Mouse (Mus musculus): ENCODE data around the gene Cycs. TPM values are rescaled to one million over a fixed set of nuclear protein-coding genes. Genes with fewer than 3 reads are reported as not detected.

Gene Cycs
- polyA plus RNA-seq, 1 experiment from 2014 or later: 90.0 TPM

DNA sequence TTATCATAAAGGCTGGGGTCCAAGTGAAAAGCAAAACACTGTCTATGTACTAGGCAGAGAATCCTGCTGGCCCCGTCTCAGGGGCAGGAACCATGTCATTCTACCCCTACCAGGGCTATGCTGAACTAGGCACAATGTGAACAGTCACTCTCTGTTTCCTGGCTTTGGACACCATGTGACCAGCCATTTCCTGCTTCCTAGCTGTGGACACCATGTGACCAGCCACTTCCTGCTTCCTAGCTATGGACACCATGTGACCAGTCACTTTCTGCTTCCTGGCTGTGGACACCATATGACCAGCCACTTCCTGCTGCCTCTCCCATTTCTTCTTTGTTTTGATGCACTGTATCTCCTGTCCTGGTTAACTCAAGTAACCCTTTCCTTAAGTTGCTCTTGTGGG, 23.8 kb downstream of the Cycs start:
- Histone ChIP-seq H3K4me2 (no peak overlapping the region), H3K27me3 (replicated peaks) (no peaks in the 10 kb centered on the region), H3K4me1 (0 out of 2 replicates have a peak, but pooled peaks cover 2% of the 10 kb centered on the region), H3K9me3 (replicated peaks) (no peaks in the 10 kb centered on the region), H3K36me3 (no peaks in the 10 kb centered on the region), H3K9ac (replicated peaks) (no peak overlapping the region), H3K27ac (replicated peaks) (no peak overlapping the region), H3K4me3 (replicated peaks) (no peak overlapping the region)
- WGBS: 90% methylated on average over 1 of the region's 1 CpGs
- no peak for ATAC-seq (ENCODE audit: low FRiP score)

DNA sequence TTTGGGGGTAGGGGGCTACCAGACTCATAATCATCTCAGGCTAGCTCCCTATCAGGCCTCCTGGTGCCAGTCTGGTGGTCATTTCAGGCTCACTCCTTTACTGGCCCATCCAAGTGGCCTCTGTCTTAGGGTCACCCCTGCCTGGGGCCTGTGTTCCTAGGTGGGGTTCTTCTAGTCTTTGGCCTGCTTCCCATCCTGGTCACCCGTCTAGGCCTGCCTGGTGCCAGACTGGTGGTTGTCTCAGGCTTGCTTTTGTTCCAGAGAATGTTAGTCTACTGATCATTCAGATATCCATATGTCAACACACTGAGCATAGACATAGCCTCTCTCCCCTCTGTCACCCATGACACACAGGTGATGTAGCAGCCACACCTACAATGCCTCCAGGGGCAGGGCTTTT, 26.7 kb downstream of the Cycs start:
- Histone ChIP-seq H3K9ac (replicated peaks) (no peak overlapping the region), H3K9me3 (replicated peaks) (no peaks in the 10 kb centered on the region), H3K27me3 (replicated peaks) (no peaks in the 10 kb centered on the region), H3K4me3 (replicated peaks) (no peak overlapping the region), H3K36me3 (no peaks in the 10 kb centered on the region), H3K4me2 (no peak overlapping the region), H3K4me1 (peaks cover 4% of the 10 kb centered on the region; the same call in 1 of the 2 replicates), H3K27ac (replicated peaks) (no peak overlapping the region)
- no peak for ATAC-seq (ENCODE audit: low FRiP score)
- WGBS: 93% methylated on average over 1 of the region's 1 CpGs

GRCm38 (mm10) chr6:50536461-50536892, 29.9 kb downstream of the Cycs start:
- Histone ChIP-seq H3K27ac (replicated peaks) (no peak overlapping the region), H3K36me3 (no peaks in the 10 kb centered on the region), H3K4me2 (0 out of 2 replicates have a peak overlapping the region, but pooled peaks have one; percentile 21), H3K27me3 (replicated peaks) (no peaks in the 10 kb centered on the region), H3K4me3 (replicated peaks) (no peak overlapping the region), H3K9me3 (replicated peaks) (no peaks in the 10 kb centered on the region), H3K4me1 (peaks cover 4% of the 10 kb centered on the region; the same call in 1 of the 2 replicates), H3K9ac (replicated peaks) (no peak overlapping the region)
- peak; percentile 91 for ATAC-seq (ENCODE audit: low FRiP score)
- WGBS: 5% methylated on average over 7 of the region's 7 CpGs

DNA sequence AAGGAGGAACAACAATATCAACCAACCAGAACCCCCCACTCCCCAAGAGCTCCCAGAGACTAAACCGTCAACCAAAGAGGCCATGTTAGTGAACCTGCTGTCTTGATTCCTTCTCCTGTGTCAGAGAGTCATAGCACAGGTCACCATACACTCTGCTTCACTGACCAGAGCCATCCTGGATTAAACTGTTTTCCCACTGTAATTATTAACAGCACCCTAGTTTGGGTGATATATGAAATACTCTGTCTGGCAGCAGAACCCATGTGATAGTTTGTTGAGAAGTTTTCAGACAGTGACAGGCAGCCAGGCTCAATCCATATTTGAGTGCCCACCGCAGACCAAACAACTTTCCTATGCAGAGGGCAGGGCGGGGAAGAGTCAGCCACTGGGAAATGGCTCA, 31.0 kb downstream of the Cycs start:
- H3K36me3 ChIP-seq: no peaks in the 10 kb centered on the region
- ATAC-seq (ENCODE audit: low FRiP score): no peak
- WGBS: 96% methylated on average over 3 of the region's 3 CpGs
- H3K4me2 ChIP-seq: no peak overlapping the region
- peaks cover 4% of the 10 kb centered on the region; the same call in 1 of the 2 replicates for H3K4me1 ChIP-seq
- H3K4me3 ChIP-seq (replicated peaks): no peak overlapping the region
- H3K9ac ChIP-seq (replicated peaks): no peak overlapping the region
- H3K27me3 ChIP-seq (replicated peaks): no peaks in the 10 kb centered on the region
- no peaks in the 10 kb centered on the region for H3K9me3 ChIP-seq (replicated peaks)
- H3K27ac ChIP-seq (replicated peaks): no peak overlapping the region

DNA sequence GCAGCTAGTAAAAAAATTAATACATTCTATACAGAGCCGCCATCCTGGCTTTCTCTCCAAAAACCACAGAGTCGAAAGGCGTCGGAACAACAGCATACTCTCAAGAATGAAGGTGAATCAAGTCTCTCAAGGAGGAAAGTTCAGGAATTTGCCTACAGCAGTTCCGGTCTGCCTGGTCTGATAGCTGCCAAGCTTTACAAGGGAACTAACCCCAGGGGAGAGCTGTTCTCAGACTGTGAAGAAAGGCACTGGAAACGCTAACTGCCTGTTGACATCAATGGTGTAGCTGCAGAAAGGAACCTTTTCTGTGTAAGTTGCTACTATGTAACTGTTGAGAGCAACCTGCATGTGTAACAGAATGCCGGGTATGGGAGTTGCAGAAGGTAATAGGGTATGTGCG, 34.4 kb downstream of the Cycs start:
- Histone ChIP-seq H3K4me2 (no peak overlapping the region), H3K4me1 (peaks cover 4% of the 10 kb centered on the region; the same call in 1 of the 2 replicates), H3K27me3 (replicated peaks) (no peaks in the 10 kb centered on the region), H3K27ac (replicated peaks) (no peak overlapping the region), H3K36me3 (no peaks in the 10 kb centered on the region), H3K9me3 (replicated peaks) (no peaks in the 10 kb centered on the region), H3K9ac (replicated peaks) (no peak overlapping the region), H3K4me3 (replicated peaks) (no peak overlapping the region)
- 80% methylated on average over 8 of the region's 8 CpGs for WGBS
- no peak for ATAC-seq (ENCODE audit: low FRiP score)

- no peaks in the 10 kb centered on the region for H3K36me3 ChIP-seq
- no peaks in the 10 kb centered on the region for H3K9me3 ChIP-seq (replicated peaks)
- no peak overlapping the region for H3K27ac ChIP-seq (replicated peaks)
- H3K9ac ChIP-seq (replicated peaks): no peak overlapping the region
- H3K4me3 ChIP-seq (replicated peaks): no peak overlapping the region
- ATAC-seq (ENCODE audit: low FRiP score): no peak
- H3K27me3 ChIP-seq (replicated peaks): no peaks in the 10 kb centered on the region
- H3K4me2 ChIP-seq: no peak overlapping the region
- WGBS: 89% methylated on average over 3 of the region's 3 CpGs
- H3K4me1 ChIP-seq: peaks cover 4% of the 10 kb centered on the region; the same call in 1 of the 2 replicates
Observed at GRCm38 (mm10) chr6:50531003-50531402, 35.3 kb downstream of the Cycs start.

GRCm38 (mm10) chr6:50529194-50529593, 37.1 kb downstream of the Cycs start:
- WGBS: 88% methylated on average over 11 of the region's 11 CpGs

DNA sequence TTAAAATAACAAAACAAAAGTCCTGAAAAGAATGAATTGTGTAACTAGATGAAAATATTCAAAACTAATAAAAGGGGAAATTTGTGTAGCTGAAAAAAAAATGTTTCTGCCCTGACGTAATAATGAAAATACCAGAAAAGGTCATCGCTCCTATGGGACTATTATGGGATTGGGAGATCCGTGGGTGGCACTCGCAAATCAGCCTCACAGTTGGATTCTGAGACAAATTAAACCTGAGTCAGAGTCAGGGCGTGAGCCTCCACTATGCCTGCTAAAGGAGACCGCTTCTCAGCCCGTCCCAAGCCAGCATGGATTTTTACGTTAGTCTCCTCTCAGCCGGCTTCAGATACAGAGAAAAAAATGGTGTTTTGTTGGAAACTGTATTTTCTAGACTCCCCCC, 38.9 kb downstream of the Cycs start:
- Histone ChIP-seq H3K27ac (replicated peaks) (no peak overlapping the region), H3K9me3 (replicated peaks) (no peaks in the 10 kb centered on the region), H3K4me1 (peaks cover 4% of the 10 kb centered on the region; the same call in 1 of the 2 replicates), H3K27me3 (replicated peaks) (no peaks in the 10 kb centered on the region), H3K4me2 (no peak overlapping the region), H3K4me3 (replicated peaks) (no peak overlapping the region), H3K9ac (replicated peaks) (no peak overlapping the region), H3K36me3 (no peaks in the 10 kb centered on the region)
- WGBS: 55% methylated on average over 9 of the region's 9 CpGs
- ATAC-seq (ENCODE audit: low FRiP score): no peak

More at GRCm38 (mm10) chr6:50529194-50529593, 37.1 kb downstream of the Cycs start:
- H3K4me3 ChIP-seq (replicated peaks): no peak overlapping the region
- H3K9ac ChIP-seq (replicated peaks): no peak overlapping the region
- H3K9me3 ChIP-seq (replicated peaks): no peaks in the 10 kb centered on the region
- H3K4me2 ChIP-seq: no peak overlapping the region
- no peaks in the 10 kb centered on the region for H3K27me3 ChIP-seq (replicated peaks)
- ATAC-seq (ENCODE audit: low FRiP score): no peak
- no peak overlapping the region for H3K27ac ChIP-seq (replicated peaks)
- H3K36me3 ChIP-seq: no peaks in the 10 kb centered on the region
- peaks cover 4% of the 10 kb centered on the region; the same call in 1 of the 2 replicates for H3K4me1 ChIP-seq

DNA sequence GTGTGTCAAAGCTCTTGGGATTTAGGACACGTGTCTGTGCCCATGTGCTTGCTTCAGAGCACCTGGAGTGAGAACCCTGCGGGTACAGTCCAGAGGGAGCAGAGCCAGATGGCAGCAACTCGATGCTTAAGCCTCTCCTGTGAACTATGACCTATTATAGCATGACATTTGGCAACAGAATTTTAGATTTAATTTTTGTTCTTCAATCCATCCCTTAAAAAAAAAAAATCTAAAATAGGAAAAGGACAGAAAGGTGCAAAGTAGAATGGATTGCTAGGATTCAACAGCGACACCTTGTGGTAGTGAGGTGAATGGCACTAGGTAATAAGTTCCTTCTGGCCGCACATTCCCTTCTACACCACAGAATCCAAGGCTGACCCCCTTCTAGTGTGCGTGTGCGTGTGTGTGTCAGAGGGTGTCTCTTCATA, 39.7 kb downstream of the Cycs start:
- ATAC-seq (ENCODE audit: low FRiP score): peak; percentile 45; the same call in 1 of the 2 replicates
- Histone ChIP-seq H3K4me1 (peaks cover 4% of the 10 kb centered on the region; the same call in 1 of the 2 replicates), H3K4me2 (no peak overlapping the region), H3K27me3 (replicated peaks) (no peaks in the 10 kb centered on the region), H3K9me3 (replicated peaks) (no peaks in the 10 kb centered on the region), H3K27ac (replicated peaks) (no peak overlapping the region), H3K9ac (replicated peaks) (no peak overlapping the region), H3K4me3 (replicated peaks) (no peak overlapping the region), H3K36me3 (no peaks in the 10 kb centered on the region)
- 16% methylated on average over 7 of the region's 7 CpGs for WGBS

DNA sequence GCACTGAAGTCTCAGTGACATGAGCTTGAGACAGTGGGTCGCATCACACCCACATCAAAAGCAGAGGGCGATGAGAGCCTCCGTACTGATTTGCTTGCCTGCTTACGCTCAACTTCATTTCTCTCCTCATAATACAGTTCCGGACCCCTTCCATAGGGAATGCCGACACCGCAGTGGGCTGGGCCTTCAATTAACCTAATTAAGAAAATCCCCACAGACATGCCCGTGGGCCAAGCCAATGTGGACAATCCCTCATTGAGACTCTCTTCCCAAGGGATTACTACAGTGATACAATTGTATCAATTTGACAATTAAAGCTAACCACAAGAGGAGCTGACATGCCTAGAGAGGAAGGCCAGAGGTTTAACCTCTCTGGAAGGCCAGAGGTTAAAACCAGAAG, 40.5 kb downstream of the Cycs start:
- no peaks in the 10 kb centered on the region for H3K9me3 ChIP-seq (replicated peaks)
- H3K36me3 ChIP-seq: no peaks in the 10 kb centered on the region
- H3K4me3 ChIP-seq (replicated peaks): no peak overlapping the region
- H3K27ac ChIP-seq (replicated peaks): no peak overlapping the region
- H3K4me2 ChIP-seq: no peak overlapping the region
- H3K27me3 ChIP-seq (replicated peaks): no peaks in the 10 kb centered on the region
- 81% methylated on average over 8 of the region's 8 CpGs for WGBS
- no peak for ATAC-seq (ENCODE audit: low FRiP score)
- no peak overlapping the region for H3K9ac ChIP-seq (replicated peaks)
- peaks cover 4% of the 10 kb centered on the region; the same call in 1 of the 2 replicates for H3K4me1 ChIP-seq

DNA sequence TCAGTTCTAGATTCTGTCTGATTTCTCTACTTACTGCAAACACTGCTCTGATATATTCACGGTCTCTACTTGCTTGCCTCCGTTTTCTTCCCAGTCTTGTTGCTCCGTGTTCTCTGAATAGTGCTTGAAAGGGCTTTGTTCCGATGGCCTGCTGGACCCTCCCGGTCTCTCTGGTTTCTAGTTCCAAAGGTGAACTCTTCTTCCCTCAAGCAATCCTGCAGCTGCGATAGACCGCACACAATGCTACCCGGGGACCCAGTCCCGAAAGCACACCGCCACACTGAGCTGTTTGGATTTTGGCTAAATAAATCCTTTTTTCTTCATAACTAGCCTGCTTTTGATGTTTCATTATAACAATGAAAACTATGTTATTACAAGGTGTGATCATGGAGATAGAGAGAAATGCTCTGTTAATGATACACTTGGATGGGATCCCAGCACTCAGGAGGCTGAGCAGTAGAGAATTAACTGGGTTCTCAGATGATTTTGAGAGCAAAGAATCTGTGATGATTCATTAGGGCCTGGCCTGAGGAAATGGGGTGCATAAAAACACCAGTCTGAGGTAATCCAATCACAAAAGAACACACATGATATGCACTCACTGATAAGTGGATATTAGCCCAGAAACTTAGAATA, 42.0 kb downstream of the Cycs start:
- H3K4me2 ChIP-seq: no peak overlapping the region
- H3K27ac ChIP-seq (replicated peaks): no peak overlapping the region

DNA sequence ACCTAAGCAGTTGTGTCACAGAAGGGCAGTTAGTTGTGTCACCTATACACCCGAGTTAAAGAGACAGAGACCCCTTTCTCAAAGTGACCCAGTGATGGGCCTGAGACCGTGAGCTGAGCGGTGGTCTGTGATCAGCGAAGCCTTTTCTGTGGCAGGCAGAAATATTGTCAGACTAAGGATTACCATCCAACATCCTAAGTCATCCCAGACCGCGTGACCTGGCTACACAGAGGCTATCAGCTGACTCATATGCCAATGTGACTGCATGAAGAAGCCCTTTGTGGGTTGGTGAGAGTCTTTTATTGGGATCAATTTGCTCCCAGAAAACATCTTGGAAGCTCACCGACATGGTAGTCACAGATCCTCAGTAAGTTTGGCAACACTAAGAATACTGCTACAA, 43.6 kb downstream of the Cycs start:
- WGBS: 94% methylated on average over 7 of the region's 7 CpGs
- H3K27me3 ChIP-seq (replicated peaks): no peaks in the 10 kb centered on the region
- no peak overlapping the region for H3K9ac ChIP-seq (replicated peaks)
- no peak for ATAC-seq (ENCODE audit: low FRiP score)
- H3K27ac ChIP-seq (replicated peaks): no peak overlapping the region
- no peak overlapping the region for H3K4me2 ChIP-seq
- no peak overlapping the region for H3K4me3 ChIP-seq (replicated peaks)
- no peaks in the 10 kb centered on the region for H3K36me3 ChIP-seq
- no peaks in the 10 kb centered on the region for H3K9me3 ChIP-seq (replicated peaks)
- peaks cover 4% of the 10 kb centered on the region; the same call in 1 of the 2 replicates for H3K4me1 ChIP-seq

More for the DNA sequence above, 42.0 kb downstream of the Cycs start:
- Histone ChIP-seq H3K4me3 (replicated peaks) (no peak overlapping the region), H3K4me1 (peaks cover 4% of the 10 kb centered on the region; the same call in 1 of the 2 replicates), H3K27me3 (replicated peaks) (no peaks in the 10 kb centered on the region), H3K9me3 (replicated peaks) (no peaks in the 10 kb centered on the region), H3K36me3 (no peaks in the 10 kb centered on the region), H3K9ac (replicated peaks) (no peak overlapping the region)
- WGBS: 87% methylated on average over 10 of the region's 10 CpGs
- ATAC-seq (ENCODE audit: low FRiP score): no peak

All from neural tube, embryonic 15.5 days (tissue).